Mouse (Mus musculus): ENCODE measurements around the gene 9230102O04Rik. TPM values are rescaled to one million over a fixed set of nuclear protein-coding genes. Genes with fewer than 3 reads are reported as not detected.

Gene 9230102O04Rik
- polyA plus RNA-seq, 1 experiment from 2014 or later, result 1.1 TPM

GRCm38 (mm10) chr2:9867092-9867825 lies 22.1 kb downstream of the 9230102O04Rik start:
- ATAC-seq, result no peak
- Histone ChIP-seq H3K9me3 (ENCODE audit: control insufficient read depth, low read length) (no peaks in the 10 kb centered on the region), H3K4me1 (ENCODE audit: control insufficient read depth, insufficient read depth, low read depth, low read length) (no peaks in the 10 kb centered on the region), H3K27ac (ENCODE audit: low read depth, low read length) (no peak overlapping the region), H3K4me2 (ENCODE audit: low read length) (no peak overlapping the region), H3K36me3 (ENCODE audit: control insufficient read depth, insufficient read depth, low read length) (no peaks in the 10 kb centered on the region), H3K27me3 (replicated peaks; ENCODE audit: control insufficient read depth, insufficient read depth, low read length) (peaks cover 19% of the 10 kb centered on the region), H3K4me3 (ENCODE audit: low read length) (no peak overlapping the region), H3K9ac (ENCODE audit: low read depth, low read length) (no peak overlapping the region)
- WGBS, result 74% methylated on average over 12 of the region's 12 CpGs

DNA sequence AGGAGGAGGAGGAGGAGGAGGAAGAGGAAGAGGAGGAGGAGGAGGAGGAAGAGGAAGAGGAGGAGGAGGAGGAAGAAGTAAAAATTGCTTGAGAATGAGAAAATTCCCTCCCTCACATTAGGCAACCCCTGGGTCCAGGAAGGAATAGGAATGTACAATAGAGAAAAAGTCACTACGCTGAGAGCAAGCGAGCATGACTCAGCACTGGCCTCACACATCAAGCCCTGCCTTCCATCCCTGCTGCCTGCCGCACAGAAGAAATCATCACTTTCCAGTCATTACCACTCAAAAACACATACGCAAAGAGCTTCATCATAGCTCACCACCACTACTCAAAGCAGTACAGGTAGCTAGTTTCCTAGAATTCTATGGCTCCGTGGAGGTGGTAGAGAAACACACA lies 28.6 kb downstream of the 9230102O04Rik start:
- H3K27ac ChIP-seq (ENCODE audit: low read depth, low read length), result no peak overlapping the region
- no peak for ATAC-seq

DNA sequence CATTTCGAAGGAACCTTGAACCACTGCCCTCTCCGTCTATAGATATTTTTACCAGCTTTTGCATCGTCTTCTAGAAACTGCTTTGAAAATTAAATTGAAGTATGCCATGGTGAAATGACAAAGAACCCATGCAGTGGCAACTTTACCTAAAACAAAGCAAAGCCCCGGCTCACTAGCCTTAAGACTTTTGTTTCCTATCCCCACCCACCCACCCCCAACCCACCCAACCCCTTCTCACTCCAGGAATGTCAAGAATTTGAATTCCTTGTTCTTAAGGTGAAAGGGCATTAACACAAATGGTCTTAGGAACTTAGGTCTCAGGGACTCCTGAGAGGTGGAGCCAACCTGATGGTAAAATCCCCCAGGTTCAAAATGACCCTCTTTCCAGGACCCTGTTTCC lies 33.5 kb downstream of the 9230102O04Rik start:
- ATAC-seq, result no peak
- Histone ChIP-seq H3K4me3 (ENCODE audit: low read length) (no peak overlapping the region), H3K9me3 (ENCODE audit: control insufficient read depth, low read length) (no peaks in the 10 kb centered on the region), H3K4me2 (ENCODE audit: low read length) (no peak overlapping the region), H3K4me1 (ENCODE audit: control insufficient read depth, insufficient read depth, low read depth, low read length) (no peaks in the 10 kb centered on the region; the same call in 1 of the 2 replicates), H3K36me3 (ENCODE audit: control insufficient read depth, insufficient read depth, low read length) (no peaks in the 10 kb centered on the region), H3K27me3 (replicated peaks; ENCODE audit: control insufficient read depth, insufficient read depth, low read length) (no peaks in the 10 kb centered on the region), H3K27ac (ENCODE audit: low read depth, low read length) (no peak overlapping the region), H3K9ac (ENCODE audit: low read depth, low read length) (no peak overlapping the region)
- WGBS, result 32% methylated on average over 4 of the region's 4 CpGs

More for the DNA sequence above, 28.6 kb downstream of the 9230102O04Rik start:
- no peak overlapping the region for H3K9ac ChIP-seq (ENCODE audit: low read depth, low read length)
- H3K4me2 ChIP-seq (ENCODE audit: low read length), result no peak overlapping the region
- no peaks in the 10 kb centered on the region for H3K4me1 ChIP-seq (ENCODE audit: control insufficient read depth, insufficient read depth, low read depth, low read length)
- H3K27me3 ChIP-seq (replicated peaks; ENCODE audit: control insufficient read depth, insufficient read depth, low read length), result no peaks in the 10 kb centered on the region
- 83% methylated on average over 5 of the region's 5 CpGs for WGBS
- H3K4me3 ChIP-seq (ENCODE audit: low read length), result no peak overlapping the region
- H3K36me3 ChIP-seq (ENCODE audit: control insufficient read depth, insufficient read depth, low read length), result no peaks in the 10 kb centered on the region
- no peaks in the 10 kb centered on the region for H3K9me3 ChIP-seq (ENCODE audit: control insufficient read depth, low read length)

- WGBS, result 34% methylated on average over 13 of the region's 13 CpGs
- H3K9ac ChIP-seq (ENCODE audit: low read depth, low read length), result no peak overlapping the region
- no peaks in the 10 kb centered on the region for H3K36me3 ChIP-seq (ENCODE audit: control insufficient read depth, insufficient read depth, low read length)
- H3K27me3 ChIP-seq (replicated peaks; ENCODE audit: control insufficient read depth, insufficient read depth, low read length), result no peaks in the 10 kb centered on the region
- no peak overlapping the region for H3K27ac ChIP-seq (ENCODE audit: low read depth, low read length)
- ATAC-seq, result peak; percentile 58; the same call in 1 of the 2 replicates
- H3K4me3 ChIP-seq (ENCODE audit: low read length), result no peak overlapping the region
- no peaks in the 10 kb centered on the region; the same call in 1 of the 2 replicates for H3K4me1 ChIP-seq (ENCODE audit: control insufficient read depth, insufficient read depth, low read depth, low read length)
- H3K9me3 ChIP-seq (ENCODE audit: control insufficient read depth, low read length), result no peaks in the 10 kb centered on the region
- peak overlapping the region; percentile 19 for H3K4me2 ChIP-seq (ENCODE audit: low read length)
Observed at GRCm38 (mm10) chr2:9852851-9853576, 36.3 kb downstream of the 9230102O04Rik start.

DNA sequence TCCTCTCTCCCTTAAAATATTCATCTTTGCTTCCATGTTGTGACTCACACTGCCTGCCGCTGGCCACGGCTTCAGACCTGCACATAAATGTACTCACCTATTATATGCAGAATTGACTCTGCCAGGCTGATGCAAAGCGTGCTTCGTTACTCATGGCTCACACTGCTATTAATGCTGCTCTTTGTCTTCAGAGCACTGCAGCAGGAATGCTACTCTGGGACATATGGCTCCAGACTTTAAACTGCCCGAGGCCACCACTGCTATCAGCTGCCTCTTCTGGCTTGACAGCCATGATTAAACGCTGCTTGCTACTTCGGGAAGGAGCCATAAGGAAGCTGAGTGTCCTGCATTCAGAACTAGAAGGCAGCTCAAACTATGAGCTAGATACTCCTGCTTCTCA lies 54.1 kb downstream of the 9230102O04Rik start:
- Histone ChIP-seq H3K4me3 (ENCODE audit: low read length) (no peak overlapping the region), H3K27me3 (replicated peaks; ENCODE audit: control insufficient read depth, insufficient read depth, low read length) (no peaks in the 10 kb centered on the region), H3K9ac (ENCODE audit: low read depth, low read length) (no peak overlapping the region), H3K4me2 (ENCODE audit: low read length) (no peak overlapping the region), H3K9me3 (ENCODE audit: control insufficient read depth, low read length) (peaks cover 2% of the 10 kb centered on the region; the same call in 1 of the 2 replicates), H3K27ac (ENCODE audit: low read depth, low read length) (no peak overlapping the region), H3K4me1 (ENCODE audit: control insufficient read depth, insufficient read depth, low read depth, low read length) (no peaks in the 10 kb centered on the region), H3K36me3 (ENCODE audit: control insufficient read depth, insufficient read depth, low read length) (no peaks in the 10 kb centered on the region)
- ATAC-seq, result peak; percentile 81
- 43% methylated on average over 7 of the region's 7 CpGs for WGBS

GRCm38 (mm10) chr2:9833712-9834111 lies 55.6 kb downstream of the 9230102O04Rik start:
- ATAC-seq, result no peak
- no peaks in the 10 kb centered on the region for H3K36me3 ChIP-seq (ENCODE audit: control insufficient read depth, insufficient read depth, low read length)
- H3K9ac ChIP-seq (ENCODE audit: low read depth, low read length), result no peak overlapping the region
- WGBS, result 88% methylated on average over 7 of the region's 7 CpGs
- H3K4me1 ChIP-seq (ENCODE audit: control insufficient read depth, insufficient read depth, low read depth, low read length), result no peaks in the 10 kb centered on the region
- no peak overlapping the region for H3K4me2 ChIP-seq (ENCODE audit: low read length)
- no peaks in the 10 kb centered on the region for H3K27me3 ChIP-seq (replicated peaks; ENCODE audit: control insufficient read depth, insufficient read depth, low read length)
- no peak overlapping the region for H3K27ac ChIP-seq (ENCODE audit: low read depth, low read length)
- H3K4me3 ChIP-seq (ENCODE audit: low read length), result no peak overlapping the region
- H3K9me3 ChIP-seq (ENCODE audit: control insufficient read depth, low read length), result no peaks in the 10 kb centered on the region

Other genes with a start within 250 kb of the 9230102O04Rik start
- gene 4930412O13Rik, start 8.3 kb downstream of the 9230102O04Rik start, polyA plus RNA-seq (2015; fragmentation: Nextera tagmentation; extraction: Ambion mirVana), result 0.28 and 0.47 TPM in 2 replicates
- 27.2 and 33.8 TPM in 2 replicates for gene Gata3, start 494 bp upstream of the 9230102O04Rik start, polyA plus RNA-seq (2015; fragmentation: Nextera tagmentation; extraction: Ambion mirVana)
- 11.4 and 12.4 TPM in 2 replicates for gene Taf3, start 159.1 kb upstream of the 9230102O04Rik start, polyA plus RNA-seq (2015; fragmentation: Nextera tagmentation; extraction: Ambion mirVana)
- gene Atp5c1, start 191.0 kb upstream of the 9230102O04Rik start, polyA plus RNA-seq (2015; fragmentation: Nextera tagmentation; extraction: Ambion mirVana), result 594 and 656 TPM in 2 replicates
- 24.1 and 26.1 TPM in 2 replicates for gene Kin, start 191.1 kb upstream of the 9230102O04Rik start, polyA plus RNA-seq (2015; fragmentation: Nextera tagmentation; extraction: Ambion mirVana)
- 4.8 and 4.9 TPM in 2 replicates for gene Itih2, start 241.9 kb upstream of the 9230102O04Rik start, polyA plus RNA-seq (2015; fragmentation: Nextera tagmentation; extraction: Ambion mirVana)